Comparison of ENCODE assay signal across 8 mouse cellular contexts in genomic region chr9:122420772-122421764, GRCm38 (mm10).
DNase-seq lines count a peak whose midpoint lies in the region; ATAC-seq and TF ChIP-seq lines count a peak whose summit lies in the region.

No protein-coding gene starts in this region.

- 24% methylated on average over 13 of the region's 13 CpGs for WGBS in kidney, embryonic 15.5 days
- WGBS in liver, adult 2 months = 33% methylated on average over 13 of the region's 13 CpGs

- no peaks in the 10 kb centered on the region for H3K27me3 ChIP-seq in kidney, embryonic 15.5 days
- no peaks in the 10 kb centered on the region for H3K27me3 ChIP-seq in liver, adult 2 months (ENCODE audit: control insufficient read depth, insufficient read depth, low read length)
- no peaks in the 10 kb centered on the region for H3K27me3 ChIP-seq in myocyte (ENCODE audit: control insufficient read depth, insufficient read depth, insufficient read length)

- H3K36me3 ChIP-seq in kidney, embryonic 15.5 days = no peaks in the 10 kb centered on the region
- no peaks in the 10 kb centered on the region for H3K36me3 ChIP-seq in liver, adult 2 months (ENCODE audit: control insufficient read depth, insufficient read depth, low read length)
- no peaks in the 10 kb centered on the region for H3K36me3 ChIP-seq in myocyte (ENCODE audit: control insufficient read depth, insufficient read depth)

- no peaks in the 10 kb centered on the region for H3K79me2 ChIP-seq in liver, adult 2 months (ENCODE audit: control insufficient read depth, insufficient read depth, low read length)
- H3K79me2 ChIP-seq in myocyte (ENCODE audit: control insufficient read depth, insufficient read depth) = no peaks in the 10 kb centered on the region

- H3K27ac ChIP-seq in kidney, embryonic 15.5 days = no peak overlapping the region
- no peak overlapping the region for H3K27ac ChIP-seq in liver, adult 2 months (replicated peaks; ENCODE audit: insufficient read depth, low read depth, low read length)

- H3K9me3 ChIP-seq in kidney, embryonic 15.5 days (replicated peaks) = no peaks in the 10 kb centered on the region

- peak; percentile 86 for TF ChIP-seq CTCF in liver, adult 2 months (IDR thresholded peaks at IDR 0.05; ENCODE audit: low read depth, low read length)

- TF ChIP-seq POLR2A in liver, adult 2 months (IDR thresholded peaks at IDR 0.05; ENCODE audit: extremely low read depth, insufficient read depth, low read length) = no peak
- TF ChIP-seq POLR2A in myocyte (IDR thresholded peaks at IDR 0.05; ENCODE audit: insufficient read length, low read depth) = no peak

- H3ac ChIP-seq in myocyte (ENCODE audit: control insufficient read depth, insufficient read length) = no peak overlapping the region

- 0 out of 2 replicates have a peak, but pooled peaks cover 2% of the 10 kb centered on the region for H3K4me1 ChIP-seq in kidney, embryonic 15.5 days
- H3K4me1 ChIP-seq in liver, adult 2 months (ENCODE audit: control insufficient read depth, insufficient read depth, low read length) = no peaks in the 10 kb centered on the region

- no peak overlapping the region for H3K4me3 ChIP-seq in kidney, embryonic 15.5 days (replicated peaks)
- no peak overlapping the region for H3K4me3 ChIP-seq in liver, adult 2 months (ENCODE audit: insufficient read depth, low read depth, low read length)
- H3K4me3 ChIP-seq in myocyte = no peak overlapping the region

- ATAC-seq in CD4-positive, CD25-positive, alpha-beta regulatory T cell, adult 4 months = no peak
- 0 out of 2 replicates have a peak, but pooled peaks have one; percentile 29 for ATAC-seq in kidney, embryonic 15.5 days (replicated peaks; ENCODE audit: low FRiP score)

- H3K9ac ChIP-seq in kidney, embryonic 15.5 days = no peak overlapping the region
- no peak overlapping the region for H3K9ac ChIP-seq in liver, adult 2 months (ENCODE audit: low read depth, low read length)

- peak; percentile 69 for DNase-seq in CD4-positive, CD25-positive, alpha-beta regulatory T cell, adult 2 months (ENCODE audit: low read depth, low spot score)
- peak; percentile 81 for DNase-seq in embryo, embryonic 9.5 days (ENCODE audit: extremely low spot score)
- peak; percentile 58 to 80 for DNase-seq in heart, adult 18-20 months
- DNase-seq in liver, adult 2 months (ENCODE audit: extremely low read depth, low read depth, low spot score) = peak; percentile 31
- peak; percentile 57 to 84 for DNase-seq in spleen, postnatal 4 days (ENCODE audit: low spot score in 2 of 2)

- no peak overlapping the region for H3K4me2 ChIP-seq in kidney, embryonic 15.5 days
- H3K4me2 ChIP-seq in myocyte (ENCODE audit: low read depth) = peak overlapping the region; percentile 38

TF ChIP-seq in myocyte, 11 proteins besides CTCF, POLR2A, EP300 and RAD21:
- no peak for TF ChIP-seq SRF (IDR thresholded peaks at IDR 0.05; ENCODE audit: control insufficient read depth, insufficient read length, low read depth)
- TF ChIP-seq USF1 (IDR thresholded peaks at IDR 0.05; ENCODE audit: low read depth) = no peak
- TF ChIP-seq TCF3 (IDR thresholded peaks at IDR 0.05; ENCODE audit: insufficient read length, low read depth) = no peak
- TF ChIP-seq E2F4 (IDR thresholded peaks at IDR 0.05; ENCODE audit: insufficient read depth) = no peak
- no peak for TF ChIP-seq CEBPB (IDR thresholded peaks at IDR 0.05; ENCODE audit: insufficient read depth, poor library complexity, severe bottlenecking)
- no peak for TF ChIP-seq MAX (IDR thresholded peaks at IDR 0.05; ENCODE audit: low read depth)
- TF ChIP-seq MYOD1 (IDR thresholded peaks at IDR 0.05; ENCODE audit: control insufficient read depth in 1 of 3, insufficient read length in 2 of 3, low read depth in 2 of 3) = no peak
- no peak for TF ChIP-seq MYOG (IDR thresholded peaks at IDR 0.05; ENCODE audit: control insufficient read depth in 1 of 3, insufficient read depth in 1 of 3, insufficient read length in 2 of 3, low read depth in 2 of 3)
- no peak for TF ChIP-seq POLR2AphosphoS2 (IDR thresholded peaks at IDR 0.05; ENCODE audit: insufficient read length, low read depth)

Comparison
In these comparisons a context has a peak if more than half of its experiments do, and no peak if none do; other contexts are left out.
1. DNase-seq: peak in every context shown above with its lines; median percentile 81 in embryo, embryonic 9.5 days; 70 in spleen, postnatal 4 days; 69 in CD4-positive, CD25-positive, alpha-beta regulatory T cell, adult 2 months; 69 in heart, adult 18-20 months; 31 in liver, adult 2 months.